Mouse (Mus musculus): ENCODE measurements at regions not wholly inside any gene's neighbourhood (a gene's known extent, or its start where the extent isn't known, plus 50 kb on each side); places are given as distances from the start of the nearest gene placed in this dataset.
A peak's percentile ranks its signal among the peaks of the same experiment; 100 is the strongest.

GRCm38 (mm10) chr13:118603474-118603873 lies 66.1 kb upstream of the Fgf10 start:
- no peak for DNase-seq

GRCm38 (mm10) chr13:118596856-118597255 lies 72.7 kb upstream of the Fgf10 start:
- DNase-seq = peak; percentile 37

GRCm38 (mm10) chr13:118596218-118596795 lies 73.3 kb upstream of the Fgf10 start:
- DNase-seq = no peak

- no peak for DNase-seq
Observed at GRCm38 (mm10) chr13:118592074-118592473, 77.5 kb upstream of the Fgf10 start.

- no peak for DNase-seq
Observed at GRCm38 (mm10) chr13:118572555-118572954, 97.0 kb upstream of the Fgf10 start.

GRCm38 (mm10) chr13:118565219-118565833 lies 104.3 kb upstream of the Fgf10 start:
- no peak for DNase-seq

- DNase-seq = no peak
Observed at GRCm38 (mm10) chr13:118558966-118559365, 110.6 kb upstream of the Fgf10 start.

- DNase-seq = no peak
Observed at GRCm38 (mm10) chr13:118552029-118552428, 117.6 kb upstream of the Fgf10 start.

- DNase-seq = no peak
Observed at GRCm38 (mm10) chr13:118538742-118539141, 130.8 kb upstream of the Fgf10 start.

GRCm38 (mm10) chr13:118513961-118514360 lies 126.9 kb upstream of the Mrps30 start:
- no peak for DNase-seq

GRCm38 (mm10) chr13:118506136-118506535 lies 119.1 kb upstream of the Mrps30 start:
- no peak for DNase-seq

- DNase-seq = no peak
Observed at GRCm38 (mm10) chr13:118490610-118491009, 103.6 kb upstream of the Mrps30 start.

- DNase-seq = no peak
Observed at GRCm38 (mm10) chr13:118483031-118483430, 96.0 kb upstream of the Mrps30 start.

- DNase-seq = no peak
Observed at GRCm38 (mm10) chr13:118480237-118480636, 93.2 kb upstream of the Mrps30 start.

GRCm38 (mm10) chr13:118478487-118478886 lies 91.4 kb upstream of the Mrps30 start:
- DNase-seq = no peak

- DNase-seq = no peak
Observed at GRCm38 (mm10) chr13:118472578-118472977, 85.5 kb upstream of the Mrps30 start.

GRCm38 (mm10) chr13:118459672-118460384 lies 72.8 kb upstream of the Mrps30 start:
- DNase-seq = no peak

GRCm38 (mm10) chr13:118448977-118449705 lies 62.1 kb upstream of the Mrps30 start:
- DNase-seq = no peak

GRCm38 (mm10) chr13:118441322-118442064 lies 54.4 kb upstream of the Mrps30 start:
- no peak for DNase-seq

Data from adrenal gland, postnatal 25 days (tissue).